Mouse (Mus musculus) forebrain, embryonic 10.5 days (tissue): Measurements from ENCODE around the gene Vav3. TPM values are rescaled to one million over a fixed set of nuclear protein-coding genes. Genes with fewer than 3 reads are reported as not detected.

Source experiments
- DNase-seq: peaks from one replicate; pipeline ENCODE4 v3.0.0-alpha.2; 2017; ENCODE audit warnings: low spot score; ENCODE audit errors: extremely low spot score
- H3K27ac ChIP-seq: fragments of 300-500 bp; sonication (generic); 2 replicates; pipeline ENCODE4 v1.5.1; 2016; ENCODE audit warnings: mild to moderate bottlenecking
- H3K27me3 ChIP-seq: fragments of 300-500 bp; sonication (generic); 2 replicates; pipeline ENCODE4 v1.6.1; 2016; ENCODE audit warnings: mild to moderate bottlenecking; ENCODE audit not compliant: poor library complexity, severe bottlenecking
- H3K36me3 ChIP-seq: fragments of 300-500 bp; sonication (generic); replicated peaks from 2 replicates; pipeline ENCODE4 v1.6.1; 2016; ENCODE audit warnings: mild to moderate bottlenecking, moderate library complexity
- H3K4me1 ChIP-seq: fragments of 300-500 bp; sonication (generic); 2 replicates; pipeline ENCODE4 v1.6.1; 2016
- H3K4me3 ChIP-seq: fragments of 300-500 bp; sonication (generic); 2 replicates; pipeline ENCODE4 v1.5.1; 2016; ENCODE audit warnings: mild to moderate bottlenecking, moderate library complexity
- H3K9me3 ChIP-seq: fragments of 300-500 bp; sonication (generic); 2 replicates; pipeline ENCODE4 v1.6.1; 2016; ENCODE audit warnings: mild to moderate bottlenecking, moderate library complexity
- whole genome bisulfite sequencing: fragments of 180-500 bp; shearing (Covaris S2); methylation state at CpG from one replicate; pipeline ENCODE4 v1.1.7; 2016; 5-methylcytosine and 5-hydroxymethylcytosine counted together
- polyA plus RNA-seq: library from polyadenylated mRNA; unstranded; fragments of >200 nt; fragmentation: Nextera tagmentation; extraction: Ambion mirVana; gene quantifications from 2 replicates; pipeline ENCODE4 v1.2.1, GENCODE M21; 2016

The Vav3 gene
- polyA plus RNA-seq, 1 experiment from 2014 or later: 4.1 TPM

GRCm38 (mm10) chr3:109496461-109496860 is 156.0 kb downstream of the Vav3 start:
- 68% methylated on average over 5 of the region's 5 CpGs for WGBS
- no peaks in the 10 kb centered on the region for H3K36me3 ChIP-seq
- no peaks in the 10 kb centered on the region for H3K27me3 ChIP-seq
- no peak for DNase-seq
- peaks cover 4% of the 10 kb centered on the region for H3K4me1 ChIP-seq
- no peak overlapping the region for H3K27ac ChIP-seq
- H3K4me3 ChIP-seq: no peak overlapping the region
- no peaks in the 10 kb centered on the region for H3K9me3 ChIP-seq

- H3K4me1 ChIP-seq: peaks cover 4% of the 10 kb centered on the region
- no peaks in the 10 kb centered on the region for H3K9me3 ChIP-seq
- H3K27me3 ChIP-seq: no peaks in the 10 kb centered on the region
- H3K36me3 ChIP-seq: no peaks in the 10 kb centered on the region
- WGBS: 88% methylated on average over 4 of the region's 4 CpGs
- no peak for DNase-seq
- no peak overlapping the region for H3K27ac ChIP-seq
- H3K4me3 ChIP-seq: no peak overlapping the region
Observed at GRCm38 (mm10) chr3:109497074-109497473, 156.6 kb downstream of the Vav3 start.

DNA sequence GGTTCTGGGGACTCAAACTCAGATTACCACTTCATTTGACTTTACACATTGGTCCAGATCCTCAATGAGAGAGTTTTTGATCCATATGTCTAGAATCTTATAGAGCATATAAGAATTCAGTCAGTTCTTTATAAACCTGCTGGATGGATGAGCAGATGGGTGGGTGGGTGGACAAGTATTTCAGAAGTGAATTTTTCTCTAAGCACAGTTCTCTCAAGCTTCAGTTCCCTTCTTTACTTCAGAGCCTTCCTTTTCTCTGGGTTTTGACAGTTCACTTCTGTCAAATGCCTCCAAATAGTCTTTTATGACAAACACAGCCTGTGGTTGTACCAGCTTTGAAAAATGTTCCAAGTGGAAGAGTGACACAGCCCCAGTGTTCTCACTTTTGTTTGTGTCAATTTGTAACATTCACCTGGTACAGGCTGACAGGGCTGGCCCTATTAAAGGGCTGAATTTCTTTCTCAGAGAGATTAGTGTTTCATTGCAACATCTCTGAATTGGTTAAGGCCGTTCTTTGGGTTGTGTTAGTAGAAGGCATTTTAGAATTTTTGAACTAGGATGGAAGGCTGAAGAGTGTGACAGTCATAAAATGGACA is 159.5 kb downstream of the Vav3 start:
- Histone ChIP-seq H3K4me3 (no peak overlapping the region), H3K4me1 (peaks cover 4% of the 10 kb centered on the region), H3K27me3 (no peaks in the 10 kb centered on the region), H3K27ac (no peak overlapping the region), H3K9me3 (no peaks in the 10 kb centered on the region), H3K36me3 (no peaks in the 10 kb centered on the region)
- DNase-seq: no peak
- WGBS: 95% methylated on average over 1 of the region's 1 CpGs

- no peaks in the 10 kb centered on the region for H3K36me3 ChIP-seq
- WGBS: 86% methylated on average over 1 of the region's 1 CpGs
- no peaks in the 10 kb centered on the region for H3K27me3 ChIP-seq
- H3K4me3 ChIP-seq: no peak overlapping the region
- no peak for DNase-seq
- H3K4me1 ChIP-seq: no peaks in the 10 kb centered on the region
- H3K27ac ChIP-seq: no peak overlapping the region
- H3K9me3 ChIP-seq: no peaks in the 10 kb centered on the region
Observed at GRCm38 (mm10) chr3:109509784-109510183, 169.3 kb downstream of the Vav3 start.

DNA sequence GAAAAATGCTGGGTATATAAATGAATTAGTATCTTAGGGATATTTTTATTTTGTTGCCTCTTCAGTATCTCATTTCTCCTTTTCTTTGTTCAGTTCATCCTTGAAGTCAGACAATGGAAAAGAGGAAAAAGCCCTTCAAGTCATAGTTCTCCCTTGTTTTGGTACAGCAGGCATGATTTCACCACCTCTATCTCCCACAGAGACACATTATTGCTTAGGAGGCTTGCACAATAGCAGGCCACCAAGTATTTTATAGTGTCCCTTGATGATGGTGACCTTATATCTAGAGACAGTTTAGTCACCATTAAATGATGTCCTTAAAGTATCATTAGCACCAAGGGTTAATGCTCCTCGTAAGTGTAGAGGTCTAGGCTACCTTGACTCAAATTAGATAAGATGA is 171.4 kb downstream of the Vav3 start:
- Histone ChIP-seq H3K9me3 (no peaks in the 10 kb centered on the region), H3K4me3 (no peak overlapping the region), H3K27me3 (no peaks in the 10 kb centered on the region), H3K4me1 (no peaks in the 10 kb centered on the region), H3K27ac (no peak overlapping the region), H3K36me3 (no peaks in the 10 kb centered on the region)
- WGBS: 89% methylated on average over 1 of the region's 1 CpGs
- no peak for DNase-seq

GRCm38 (mm10) chr3:109515479-109515878 is 175.0 kb downstream of the Vav3 start:
- WGBS: 85% methylated on average over 3 of the region's 3 CpGs

DNA sequence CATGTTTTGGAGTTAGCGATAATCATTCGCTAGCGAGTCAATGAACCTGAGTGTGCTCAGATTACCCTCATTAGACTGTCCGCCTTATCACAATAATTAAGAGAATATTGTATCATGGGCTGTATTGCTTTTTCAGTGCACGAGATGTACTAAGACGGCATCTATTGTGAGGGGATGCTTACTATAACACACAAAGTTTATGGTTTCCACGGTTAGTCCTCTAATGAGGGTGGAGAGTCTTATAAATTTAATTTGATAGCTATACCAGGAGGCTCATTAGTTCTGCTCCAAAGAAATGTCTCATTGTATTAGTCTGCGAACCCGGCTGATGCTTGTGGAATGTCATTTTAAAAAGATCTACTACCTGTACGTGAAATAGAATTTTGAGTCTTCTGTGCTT is 175.9 kb downstream of the Vav3 start:
- Histone ChIP-seq H3K27ac (no peak overlapping the region), H3K27me3 (no peaks in the 10 kb centered on the region), H3K4me1 (peaks cover 5% of the 10 kb centered on the region), H3K4me3 (no peak overlapping the region), H3K9me3 (no peaks in the 10 kb centered on the region), H3K36me3 (no peaks in the 10 kb centered on the region)
- WGBS: 87% methylated on average over 10 of the region's 10 CpGs
- no peak for DNase-seq

More at GRCm38 (mm10) chr3:109515479-109515878, 175.0 kb downstream of the Vav3 start:
- H3K9me3 ChIP-seq: no peaks in the 10 kb centered on the region
- H3K27ac ChIP-seq: no peak overlapping the region
- DNase-seq: no peak
- no peak overlapping the region for H3K4me3 ChIP-seq
- H3K4me1 ChIP-seq: peaks cover 5% of the 10 kb centered on the region
- H3K27me3 ChIP-seq: no peaks in the 10 kb centered on the region
- no peaks in the 10 kb centered on the region for H3K36me3 ChIP-seq

GRCm38 (mm10) chr3:109522115-109522514 is 181.7 kb downstream of the Vav3 start:
- Histone ChIP-seq H3K27me3 (no peaks in the 10 kb centered on the region), H3K9me3 (no peaks in the 10 kb centered on the region), H3K36me3 (no peaks in the 10 kb centered on the region), H3K4me3 (no peak overlapping the region), H3K4me1 (peaks cover 5% of the 10 kb centered on the region), H3K27ac (no peak overlapping the region)
- DNase-seq: no peak
- 89% methylated on average over 7 of the region's 7 CpGs for WGBS

DNA sequence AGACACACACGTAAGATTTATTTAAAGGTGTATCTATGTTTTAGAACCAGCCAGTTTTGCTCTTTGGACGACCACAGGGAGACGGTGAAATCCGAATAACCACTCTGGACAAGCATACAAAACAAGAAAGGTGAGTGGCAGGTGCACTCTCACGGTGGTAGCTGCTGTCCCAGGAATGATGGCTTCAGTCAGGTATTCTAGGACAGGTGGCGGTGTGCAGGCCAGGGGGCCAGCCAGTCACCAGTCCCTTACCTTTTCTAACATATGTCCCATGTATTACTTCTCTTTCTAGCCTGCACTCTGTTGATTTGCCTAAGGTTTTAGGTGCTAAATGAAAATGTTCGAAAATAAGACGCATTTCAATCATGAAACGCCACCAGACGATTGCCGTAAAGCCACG is 185.4 kb downstream of the Vav3 start:
- no peak overlapping the region for H3K4me3 ChIP-seq
- no peak overlapping the region for H3K27ac ChIP-seq
- H3K9me3 ChIP-seq: no peaks in the 10 kb centered on the region
- no peaks in the 10 kb centered on the region for H3K27me3 ChIP-seq
- no peak for DNase-seq
- no peaks in the 10 kb centered on the region for H3K4me1 ChIP-seq
- 92% methylated on average over 12 of the region's 12 CpGs for WGBS
- H3K36me3 ChIP-seq: no peaks in the 10 kb centered on the region

DNA sequence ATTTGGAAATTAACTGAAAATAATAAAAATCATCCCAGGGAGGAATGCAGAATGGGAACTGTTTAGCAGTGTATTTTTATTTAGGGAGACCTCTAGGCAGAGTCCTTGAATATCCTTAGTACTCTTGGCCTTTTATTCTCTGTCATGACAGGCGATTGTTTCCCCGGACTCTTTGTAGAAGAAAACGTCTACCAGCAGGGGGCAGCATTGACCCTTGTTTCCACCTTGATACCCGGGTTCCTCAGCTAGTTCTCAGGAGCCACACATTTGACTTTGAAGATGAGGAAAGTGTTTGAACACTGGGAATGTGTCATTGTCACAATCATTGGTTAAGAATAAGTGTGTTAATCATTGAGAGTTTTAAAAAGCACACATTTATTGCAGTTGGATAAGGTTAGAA is 185.8 kb downstream of the Vav3 start:
- DNase-seq: peak; percentile 72
- 5% methylated on average over 4 of the region's 4 CpGs for WGBS
- Histone ChIP-seq H3K27me3 (no peaks in the 10 kb centered on the region), H3K9me3 (no peaks in the 10 kb centered on the region), H3K36me3 (no peaks in the 10 kb centered on the region), H3K4me1 (no peaks in the 10 kb centered on the region), H3K27ac (no peak overlapping the region), H3K4me3 (no peak overlapping the region)

- Histone ChIP-seq H3K4me1 (no peaks in the 10 kb centered on the region), H3K4me3 (no peak overlapping the region), H3K36me3 (no peaks in the 10 kb centered on the region), H3K27ac (no peak overlapping the region), H3K27me3 (no peaks in the 10 kb centered on the region), H3K9me3 (no peaks in the 10 kb centered on the region)
- DNase-seq: no peak
- 83% methylated on average over 8 of the region's 8 CpGs for WGBS
Observed at GRCm38 (mm10) chr3:109526651-109527050, 186.2 kb downstream of the Vav3 start.

DNA sequence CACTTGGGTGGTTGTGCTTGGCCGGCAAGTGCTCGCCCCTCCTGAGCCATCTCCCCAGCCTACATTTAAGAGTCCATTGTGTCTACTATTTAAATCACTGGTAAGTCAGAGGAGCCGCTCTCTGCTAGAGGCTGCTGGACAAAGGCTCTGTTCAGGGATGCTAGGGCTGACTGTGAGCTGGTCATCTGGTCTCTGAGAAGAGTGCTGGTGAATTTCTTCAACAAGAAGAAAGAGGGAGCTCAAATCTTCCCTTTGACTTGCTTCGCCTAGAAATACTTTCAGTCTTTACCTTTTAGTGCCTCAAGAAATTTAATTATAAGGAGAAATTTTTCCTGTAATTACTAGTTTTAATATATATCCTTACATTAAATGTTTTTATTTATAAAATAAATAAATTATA is 188.2 kb downstream of the Vav3 start:
- 36% methylated on average over 4 of the region's 4 CpGs for WGBS
- H3K4me1 ChIP-seq: no peaks in the 10 kb centered on the region
- no peaks in the 10 kb centered on the region for H3K9me3 ChIP-seq
- H3K4me3 ChIP-seq: no peak overlapping the region
- no peak overlapping the region for H3K27ac ChIP-seq
- H3K36me3 ChIP-seq: no peaks in the 10 kb centered on the region
- no peak for DNase-seq
- no peaks in the 10 kb centered on the region for H3K27me3 ChIP-seq

DNA sequence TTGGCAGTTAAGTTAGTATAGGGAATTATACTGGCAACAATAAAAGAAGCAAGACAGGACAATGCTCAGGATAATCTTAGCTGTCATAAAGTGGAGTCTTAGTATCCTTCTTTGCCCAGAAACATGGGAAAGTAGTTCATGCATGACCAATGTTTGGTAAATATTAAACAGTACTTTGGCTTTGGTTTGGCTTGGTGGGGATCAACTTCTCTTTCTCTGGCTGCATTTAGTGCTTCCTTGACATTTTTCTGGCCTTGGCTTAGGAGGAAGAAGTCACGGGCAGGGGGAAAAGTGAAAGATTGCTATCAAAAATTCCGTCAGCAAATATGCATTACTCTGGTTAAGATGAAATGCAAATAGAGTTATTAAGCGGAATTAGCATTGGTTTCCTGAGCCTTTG is 197.2 kb downstream of the Vav3 start:
- H3K9me3 ChIP-seq: no peaks in the 10 kb centered on the region
- DNase-seq: no peak
- no peaks in the 10 kb centered on the region for H3K36me3 ChIP-seq
- 85% methylated on average over 3 of the region's 3 CpGs for WGBS
- no peak overlapping the region for H3K27ac ChIP-seq
- no peak overlapping the region for H3K4me3 ChIP-seq
- H3K4me1 ChIP-seq: 0 out of 2 replicates have a peak, but pooled peaks cover 6% of the 10 kb centered on the region
- no peaks in the 10 kb centered on the region for H3K27me3 ChIP-seq

DNA sequence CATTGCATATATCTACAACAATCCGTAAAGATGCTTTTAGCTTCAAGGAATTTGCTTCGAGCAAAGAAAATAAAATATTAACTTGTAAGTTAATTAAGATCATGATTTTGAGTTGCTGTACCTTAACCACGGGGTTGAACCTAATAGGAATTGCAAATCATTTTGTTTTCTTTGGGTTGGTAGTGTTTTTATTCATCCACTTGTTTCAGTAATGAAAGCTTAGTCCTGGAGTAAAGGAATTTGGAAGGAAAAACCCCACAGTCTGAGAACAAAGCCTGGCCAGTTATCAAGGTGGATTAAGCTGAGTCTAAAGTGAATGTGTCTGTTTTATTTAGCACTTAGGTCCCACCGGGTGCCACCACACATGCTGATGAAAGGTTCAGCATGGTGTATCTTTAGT is 199.6 kb downstream of the Vav3 start:
- no peaks in the 10 kb centered on the region for H3K27me3 ChIP-seq
- 51% methylated on average over 4 of the region's 4 CpGs for WGBS
- no peak for DNase-seq
- no peaks in the 10 kb centered on the region for H3K9me3 ChIP-seq
- H3K4me1 ChIP-seq: peaks cover 18% of the 10 kb centered on the region
- no peak overlapping the region for H3K27ac ChIP-seq
- no peaks in the 10 kb centered on the region for H3K36me3 ChIP-seq
- H3K4me3 ChIP-seq: no peak overlapping the region
